Mouse (Mus musculus): ENCODE measurements around the gene Pycr2. TPM values are rescaled to one million over a fixed set of nuclear protein-coding genes. Genes with fewer than 3 reads are reported as not detected.
"Not testable (repeated sequence)": the region's sequence is repeated elsewhere in the genome, so short reads cannot be mapped to it uniquely, and the experiment has no call there.

The Pycr2 gene
- polyA plus RNA-seq, 1 experiment from 2014 or later: 63.7 TPM

GRCm38 (mm10) chr1:180931106-180931505 is 27.0 kb downstream of the Pycr2 start:
- Histone ChIP-seq H3K9me3 (ENCODE audit: control insufficient read depth, low read length) (no peaks in the 10 kb centered on the region), H3K4me1 (replicated peaks; ENCODE audit: control insufficient read depth, insufficient read depth) (0 out of 2 replicates have a peak, but pooled peaks cover 2% of the 10 kb centered on the region), H3K27me3 (ENCODE audit: control insufficient read depth, insufficient read depth, low read length) (no peaks in the 10 kb centered on the region; the same call in 1 of the 2 replicates), H3K4me2 (replicated peaks; ENCODE audit: low read depth) (no peak overlapping the region), H3K4me3 (ENCODE audit: low read depth, low read length) (no peak overlapping the region), H3K9ac (ENCODE audit: low read length) (no peak overlapping the region), H3K36me3 (ENCODE audit: control insufficient read depth, insufficient read depth, low read length) (no peaks in the 10 kb centered on the region), H3K27ac (replicated peaks) (no peak overlapping the region)
- ATAC-seq (ENCODE audit: low FRiP score, low TSS enrichment) (no peak), DNase-seq (ENCODE audit: low spot score) (no peak)
- TF ChIP-seq CTCF (IDR thresholded peaks at IDR 0.05; ENCODE audit: low read depth) (no peak), EP300 (optimal IDR thresholded peaks at IDR 0.05) (no peak)
- 36% methylated on average over 3 of the region's 3 CpGs for WGBS

- no peaks in the 10 kb centered on the region for H3K27me3 ChIP-seq (ENCODE audit: control insufficient read depth, insufficient read depth, low read length)
- H3K9me3 ChIP-seq (ENCODE audit: control insufficient read depth, low read length): no peaks in the 10 kb centered on the region
- TF ChIP-seq CTCF (IDR thresholded peaks at IDR 0.05; ENCODE audit: low read depth): peak; percentile 24; the same call in 1 of the 2 replicates
- no peak for TF ChIP-seq EP300 (optimal IDR thresholded peaks at IDR 0.05)
- H3K9ac ChIP-seq (ENCODE audit: low read length): no peak overlapping the region
- ATAC-seq (ENCODE audit: low FRiP score, low TSS enrichment) (no peak), DNase-seq (ENCODE audit: low spot score) (no peak)
- H3K4me2 ChIP-seq (replicated peaks; ENCODE audit: low read depth): no peak overlapping the region
- 38% methylated on average over 6 of the region's 6 CpGs for WGBS
- 0 out of 2 replicates have a peak, but pooled peaks cover 2% of the 10 kb centered on the region for H3K4me1 ChIP-seq (replicated peaks; ENCODE audit: control insufficient read depth, insufficient read depth)
- no peak overlapping the region for H3K4me3 ChIP-seq (ENCODE audit: low read depth, low read length)
- H3K27ac ChIP-seq (replicated peaks): no peak overlapping the region
- no peaks in the 10 kb centered on the region for H3K36me3 ChIP-seq (ENCODE audit: control insufficient read depth, insufficient read depth, low read length)
Measured at GRCm38 (mm10) chr1:180933659-180934058, 29.6 kb downstream of the Pycr2 start.

- DNase-seq (ENCODE audit: low spot score) (no peak), ATAC-seq (ENCODE audit: low FRiP score, low TSS enrichment) (no peak)
- WGBS: 47% methylated on average over 21 of the region's 21 CpGs
- no peak within 1 kb of the TSS for H3K9ac ChIP-seq (ENCODE audit: low read length)
- H3K27me3 ChIP-seq (ENCODE audit: control insufficient read depth, insufficient read depth, low read length): no peaks in the 10 kb centered on the region
- H3K9me3 ChIP-seq (ENCODE audit: control insufficient read depth, low read length): no peaks in the 10 kb centered on the region
- H3K27ac ChIP-seq (replicated peaks): no peak within 1 kb of the TSS
- H3K36me3 ChIP-seq (ENCODE audit: control insufficient read depth, insufficient read depth, low read length): no peaks in the 10 kb centered on the region
- TF ChIP-seq CTCF (IDR thresholded peaks at IDR 0.05; ENCODE audit: low read depth) (peak; percentile 23; the same call in 1 of the 2 replicates), EP300 (optimal IDR thresholded peaks at IDR 0.05) (no peak)
- no peak within 1 kb of the TSS for H3K4me3 ChIP-seq (ENCODE audit: low read depth, low read length)
- 0 out of 2 replicates have a peak, but pooled peaks cover 2% of the 10 kb centered on the region for H3K4me1 ChIP-seq (replicated peaks; ENCODE audit: control insufficient read depth, insufficient read depth)
- peak within 1 kb of the TSS; percentile 48; the same call in 1 of the 2 replicates for H3K4me2 ChIP-seq (replicated peaks; ENCODE audit: low read depth)
Measured at GRCm38 (mm10) chr1:180934467-180935419, 30.6 kb downstream of the Pycr2 start, which contains the start of gene Lefty1. Lefty1 (plus strand) TSS chr1:180935022.

GRCm38 (mm10) chr1:180936610-180937398 is 32.7 kb downstream of the Pycr2 start:
- H3K4me1 ChIP-seq (replicated peaks; ENCODE audit: control insufficient read depth, insufficient read depth); H3K36me3 ChIP-seq (ENCODE audit: control insufficient read depth, insufficient read depth, low read length); H3K27me3 ChIP-seq (ENCODE audit: control insufficient read depth, insufficient read depth, low read length); H3K9me3 ChIP-seq (ENCODE audit: control insufficient read depth, low read length); H3K27ac ChIP-seq (replicated peaks): not testable (repeated sequence)
- ATAC-seq (ENCODE audit: low FRiP score, low TSS enrichment): peak; percentile 93
- H3K4me2 ChIP-seq (replicated peaks; ENCODE audit: low read depth): peak overlapping the region; percentile 48
- H3K4me3 ChIP-seq (ENCODE audit: low read depth, low read length): peak overlapping the region; percentile 30
- DNase-seq (ENCODE audit: low spot score): peak; percentile 83
- 9% methylated on average over 30 of the region's 41 CpGs for WGBS
- H3K9ac ChIP-seq (ENCODE audit: low read length): peak overlapping the region; percentile 52; the same call in 1 of the 2 replicates

- not testable (repeated sequence) for H3K36me3 ChIP-seq (ENCODE audit: control insufficient read depth, insufficient read depth, low read length); H3K27me3 ChIP-seq (ENCODE audit: control insufficient read depth, insufficient read depth, low read length); H3K4me1 ChIP-seq (replicated peaks; ENCODE audit: control insufficient read depth, insufficient read depth); H3K9ac ChIP-seq (ENCODE audit: low read length); ATAC-seq (ENCODE audit: low FRiP score, low TSS enrichment); H3K27ac ChIP-seq (replicated peaks); H3K4me2 ChIP-seq (replicated peaks; ENCODE audit: low read depth); H3K9me3 ChIP-seq (ENCODE audit: control insufficient read depth, low read length); DNase-seq (ENCODE audit: low spot score); H3K4me3 ChIP-seq (ENCODE audit: low read depth, low read length)
- 74% methylated on average over 13 of the region's 13 CpGs for WGBS
Measured at GRCm38 (mm10) chr1:180937631-180938030, 33.5 kb downstream of the Pycr2 start.

Data from stomach, postnatal 0 days (tissue).